In the genomic region with DNA sequence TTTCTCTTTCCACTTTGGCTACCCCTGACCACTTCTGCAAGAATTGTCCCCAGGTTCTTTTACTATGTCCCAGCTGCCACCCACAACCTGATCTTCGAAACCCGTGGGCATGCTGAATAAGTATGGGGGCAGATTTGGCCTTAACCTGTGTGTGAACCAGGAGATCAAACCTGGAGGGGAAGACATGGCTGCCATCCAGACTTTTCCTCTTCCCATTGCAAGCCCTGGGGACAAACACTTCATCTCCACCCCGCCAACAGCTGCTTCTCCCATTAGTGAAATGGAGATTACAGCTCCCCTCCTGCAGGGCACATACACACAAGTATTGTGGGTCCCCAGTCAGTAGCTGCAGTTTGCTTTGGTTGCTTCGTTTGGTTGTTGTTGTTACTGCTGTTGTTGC, we compare ENCODE assay signal across 19 mouse cellular contexts. TPM values are rescaled to one million over a fixed set of nuclear protein-coding genes. Genes with fewer than 3 reads are reported as not detected.
"Had no signal": no experiment of that assay in that cellular context is flagged by ENCODE, and none has a peak within 500 bp of the region (broad histone marks: within the 10 kb centered on the region; RNA-seq: fewer than 3 reads in every experiment).

No protein-coding gene starts in this region.

- H3K27ac ChIP-seq: neural tube, embryonic 15.5 days; stomach, embryonic 15.5 days; stomach, postnatal 0 days had no signal

- H3K27me3 ChIP-seq: neural tube, embryonic 15.5 days; stomach, embryonic 15.5 days had no signal

- H3K9me3 ChIP-seq: neural tube, embryonic 15.5 days; stomach, embryonic 15.5 days had no signal

- H3K9ac ChIP-seq: neural tube, embryonic 15.5 days; stomach, embryonic 15.5 days had no signal

- DNase-seq: retina, postnatal 1 day; right cerebral cortex, adult 18-20 months; right cerebral cortex, postnatal 14 days; right cerebral cortex, postnatal 25 days; right cerebral cortex, postnatal 4 days; spleen, adult 18-20 months; thymus, adult 18-20 months; thymus, adult 2 months; thymus, postnatal 14 days; thymus, postnatal 25 days; thymus, postnatal 36 days; thymus, postnatal 4 days had no signal

- H3K4me2 ChIP-seq: neural tube, embryonic 15.5 days; stomach, embryonic 15.5 days had no signal

- H3K4me3 ChIP-seq: neural tube, embryonic 15.5 days; stomach, embryonic 15.5 days had no signal

- H3K36me3 ChIP-seq: neural tube, embryonic 15.5 days; stomach, embryonic 15.5 days had no signal

RNA-seq across cellular contexts. Expression of a gene that starts 31.0 kb away (rescaled TPM):
- polyA plus RNA-seq: neural tube, embryonic 15.5 days; small intestine, adult 2 months; spleen, adult 2 months; stomach, embryonic 14.5 days; stomach, postnatal 0 days; urinary bladder, adult 2 months had no signal
